Mouse (Mus musculus) kidney, embryonic 16.5 days (tissue): ENCODE data around the gene Tsku. TPM values are rescaled to one million over a fixed set of nuclear protein-coding genes. Genes with fewer than 3 reads are reported as not detected.

ENCODE experiments used
- ATAC-seq: fragments of 200-750 bp; cut with Nextera tagmentation; 2 replicates; pipeline ENCODE4 v1.8.0; 2017; ENCODE audit warnings: moderate TSS enrichment; ENCODE audit not compliant: low FRiP score, low TSS enrichment
- H3K27ac ChIP-seq: fragments of 300-500 bp; sonication (generic); 2 replicates; pipeline ENCODE4 v1.5.1; 2014; ENCODE audit warnings: low read length
- H3K27me3 ChIP-seq: fragments of 300-500 bp; sonication (generic); 2 replicates; pipeline ENCODE4 v1.6.1; 2014; ENCODE audit warnings: low read length, control low read depth, mixed read lengths; ENCODE audit not compliant: insufficient read depth
- H3K36me3 ChIP-seq: fragments of 300-500 bp; sonication (generic); 2 replicates; pipeline ENCODE4 v1.6.1; 2014; ENCODE audit warnings: low read length, control low read depth, mixed read lengths; ENCODE audit not compliant: insufficient read depth
- H3K4me1 ChIP-seq: fragments of 300-500 bp; sonication (generic); 2 replicates; pipeline ENCODE4 v1.6.1; 2014; ENCODE audit warnings: low read length, control low read depth, mixed read lengths; ENCODE audit not compliant: insufficient read depth
- H3K4me2 ChIP-seq: fragments of 300-500 bp; sonication (generic); replicated peaks from 2 replicates; pipeline ENCODE4 v1.6.1; 2014; ENCODE audit warnings: low read depth, low read length
- H3K4me3 ChIP-seq: fragments of 300-500 bp; sonication (generic); 2 replicates; pipeline ENCODE4 v1.5.1; 2014; ENCODE audit warnings: mild to moderate bottlenecking, low read length
- H3K9ac ChIP-seq: fragments of 300-500 bp; sonication (generic); replicated peaks from 2 replicates; pipeline ENCODE4 v1.6.1; 2014; ENCODE audit warnings: low read length
- H3K9me3 ChIP-seq: fragments of 300-500 bp; sonication (generic); 2 replicates; pipeline ENCODE4 v1.6.1; 2016; ENCODE audit warnings: low read length, control low read depth
- WGBS: fragments of 180-500 bp; shearing (Covaris S2); extraction: QIAGEN DNeasy Blood & Tissue Kit; methylation state at CpG from one replicate; pipeline ENCODE4 v1.1.7; 2014; 5-methylcytosine and 5-hydroxymethylcytosine counted together
- polyA plus RNA-seq: library from polyadenylated mRNA; unstranded; fragments of >200 nt; fragmentation: Nextera tagmentation; extraction: Ambion mirVana; gene quantifications from 2 replicates; pipeline ENCODE4 v1.2.1, GENCODE M21; 2015

The Tsku gene
- polyA plus RNA-seq, result 7.3 and 9.9 TPM in 2 replicates

DNA sequence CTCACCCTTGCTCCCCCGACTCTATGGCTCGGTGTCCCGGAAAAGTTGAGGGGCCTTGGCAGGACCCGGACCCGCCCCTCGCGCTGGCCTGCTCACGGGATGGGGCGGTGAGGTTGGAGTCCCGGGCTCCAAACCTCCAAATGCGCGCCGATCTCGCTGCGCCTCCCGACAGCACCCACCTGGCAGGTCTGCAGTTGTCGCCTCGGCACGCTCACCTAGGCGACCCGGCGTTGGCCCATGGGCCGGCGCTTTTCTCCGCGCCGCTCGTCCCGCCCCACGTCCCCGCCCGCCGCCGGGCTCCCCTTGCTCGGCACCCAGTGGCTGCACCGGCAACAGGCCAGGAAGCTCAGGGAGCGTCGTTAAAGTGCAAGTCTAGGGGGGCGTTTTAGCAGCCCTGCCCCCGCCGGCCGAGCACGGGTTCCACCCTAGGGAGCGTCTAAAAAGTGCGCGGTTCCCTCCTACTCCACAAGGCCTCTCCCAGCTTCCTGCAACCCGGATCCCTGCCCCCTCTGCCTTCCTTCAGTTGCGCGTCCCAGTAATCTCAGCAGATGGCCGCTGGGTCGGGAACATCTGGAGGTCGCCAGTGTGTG, at the start of gene Tsku:
Gene Tsku (minus strand): TSS at position 266 of the 590 bp plus-strand sequence.
- peak; percentile 94 for ATAC-seq
- Histone ChIP-seq H3K4me2 (peak within 1 kb of the TSS; percentile 76), H3K4me3 (peak within 1 kb of the TSS; percentile 85), H3K9ac (peak within 1 kb of the TSS; percentile 79), H3K27me3 (no peaks in the 10 kb centered on the region), H3K27ac (peak within 1 kb of the TSS; percentile 84), H3K4me1 (peaks cover 22% of the 10 kb centered on the region), H3K36me3 (no peaks in the 10 kb centered on the region), H3K9me3 (peaks cover 3% of the 10 kb centered on the region; the same call in 1 of the 2 replicates)
- WGBS, result under 1% methylated on average over 52 of the region's 52 CpGs

DNA sequence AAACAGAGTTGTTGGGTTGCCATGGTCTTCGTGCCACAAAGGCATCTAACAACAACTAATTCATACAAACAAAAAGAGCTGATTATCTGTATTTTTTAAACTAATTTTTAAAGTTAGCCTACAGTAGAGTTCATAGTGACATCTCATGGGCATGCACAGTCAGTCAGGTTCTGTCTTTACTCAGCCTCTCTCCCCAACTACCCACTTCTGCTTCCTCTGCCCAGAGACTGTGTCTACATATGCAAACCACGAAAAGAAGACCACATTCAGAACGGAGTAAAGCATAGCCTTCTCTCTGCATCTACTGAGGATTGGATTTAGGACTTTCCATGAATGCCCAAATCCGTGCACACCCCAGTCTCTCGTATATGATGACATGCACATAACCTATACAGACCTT, 46.5 kb upstream of the Tsku start:
- Histone ChIP-seq H3K4me2 (no peak overlapping the region), H3K27ac (no peak overlapping the region), H3K27me3 (no peaks in the 10 kb centered on the region), H3K4me3 (no peak overlapping the region), H3K36me3 (no peaks in the 10 kb centered on the region), H3K9ac (no peak overlapping the region), H3K4me1 (no peaks in the 10 kb centered on the region), H3K9me3 (no peaks in the 10 kb centered on the region)
- no peak for ATAC-seq
- 86% methylated on average over 5 of the region's 5 CpGs for WGBS

- Histone ChIP-seq H3K9ac (no peak overlapping the region), H3K4me3 (no peak overlapping the region), H3K27me3 (no peaks in the 10 kb centered on the region), H3K27ac (no peak overlapping the region), H3K36me3 (no peaks in the 10 kb centered on the region), H3K4me1 (no peaks in the 10 kb centered on the region), H3K9me3 (0 out of 2 replicates have a peak, but pooled peaks cover 6% of the 10 kb centered on the region), H3K4me2 (no peak overlapping the region)
- no peak for ATAC-seq
- 81% methylated on average over 4 of the region's 4 CpGs for WGBS
These were observed 42.9 kb upstream of the Tsku start for GRCm38 (mm10) chr7:98403996-98404395.

DNA sequence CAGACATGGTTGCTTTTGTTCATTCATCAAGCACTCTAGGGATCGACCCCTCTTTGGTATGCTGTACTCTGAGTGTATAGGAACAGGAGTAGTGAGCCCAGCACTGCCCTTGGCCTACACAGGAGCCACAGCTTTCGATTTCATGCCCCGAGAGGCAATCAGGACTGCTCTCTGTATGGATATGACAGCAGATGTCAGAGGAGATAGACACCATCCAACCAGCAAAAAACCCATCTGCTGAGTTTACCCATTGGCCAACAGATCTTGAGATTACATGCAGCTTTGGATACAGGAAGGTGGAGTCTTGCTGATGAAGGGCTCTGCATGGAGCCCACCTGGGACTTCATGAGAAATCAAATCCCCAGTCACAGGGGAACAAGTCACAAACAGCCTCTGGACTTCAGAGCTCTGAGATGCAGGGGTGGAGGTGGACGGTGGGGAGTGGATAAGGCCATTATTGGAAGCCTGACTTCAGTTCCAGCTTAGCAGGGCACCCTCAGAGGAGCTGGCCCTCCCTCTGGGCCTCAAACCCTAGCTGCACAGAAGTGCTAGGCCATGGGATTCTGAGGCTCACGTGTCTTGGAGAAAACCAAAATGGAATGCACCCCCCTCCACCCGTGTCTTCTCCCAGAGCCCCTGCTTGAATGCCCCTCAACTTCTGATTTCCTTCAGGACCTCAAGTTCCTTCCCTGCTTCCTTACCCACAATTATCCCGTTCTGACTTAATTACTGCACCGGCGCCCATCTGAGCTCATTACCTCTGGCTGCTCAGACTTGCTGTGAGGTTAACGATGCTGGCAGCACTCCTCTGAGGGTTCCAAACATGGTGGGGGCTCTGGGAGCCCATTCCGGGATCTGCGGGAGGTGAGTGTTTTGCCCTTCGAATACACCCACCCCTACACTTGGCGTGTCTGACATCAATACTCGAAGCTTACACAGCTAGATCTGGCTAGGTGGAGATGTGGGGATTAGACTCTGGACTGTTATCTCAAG, 41.8 kb upstream of the Tsku start:
- whole genome bisulfite sequencing, result 58% methylated on average over 15 of the region's 15 CpGs
- H3K9me3 ChIP-seq, result 0 out of 2 replicates have a peak, but pooled peaks cover 6% of the 10 kb centered on the region
- no peak overlapping the region for H3K27ac ChIP-seq
- no peak overlapping the region for H3K4me3 ChIP-seq
- no peaks in the 10 kb centered on the region for H3K27me3 ChIP-seq
- no peak overlapping the region for H3K9ac ChIP-seq
- H3K4me1 ChIP-seq, result no peaks in the 10 kb centered on the region
- H3K4me2 ChIP-seq, result no peak overlapping the region
- H3K36me3 ChIP-seq, result no peaks in the 10 kb centered on the region
- ATAC-seq, result no peak

DNA sequence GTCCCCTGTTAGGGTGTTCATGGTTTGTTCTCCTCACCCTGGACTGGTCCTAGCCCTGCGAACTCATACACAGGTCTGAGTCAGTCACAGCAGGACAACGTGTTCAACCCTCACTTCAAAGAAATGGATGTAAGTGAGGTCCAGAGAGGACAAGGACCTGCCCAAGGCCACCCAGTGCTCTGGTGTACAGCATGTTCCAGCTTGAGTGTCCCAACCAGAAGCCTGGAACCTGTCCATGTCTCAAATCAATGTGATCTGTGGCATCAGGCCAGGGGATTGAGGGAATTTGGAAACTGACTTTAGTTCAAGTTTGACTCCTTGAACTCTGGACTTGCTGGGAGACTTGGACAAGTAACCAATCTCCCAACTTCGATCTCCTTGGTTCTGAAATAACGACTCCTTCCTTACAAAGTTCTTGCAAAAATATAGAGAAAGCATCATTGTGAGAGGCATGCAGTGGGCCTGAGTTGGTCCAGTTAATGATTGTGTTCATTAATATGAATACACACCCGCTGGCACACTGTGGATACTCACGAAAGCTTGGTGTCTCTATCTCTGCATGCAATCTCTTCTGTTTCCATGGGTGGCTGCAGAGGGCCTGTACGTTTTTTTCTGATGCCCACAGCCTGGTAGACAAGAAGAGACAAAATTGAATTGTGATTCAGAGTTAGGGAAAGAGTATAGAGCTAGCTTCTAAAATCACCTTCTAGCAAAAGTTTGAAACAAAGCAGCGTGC, 31.5 kb upstream of the Tsku start:
- no peak for ATAC-seq
- Histone ChIP-seq H3K36me3 (no peaks in the 10 kb centered on the region), H3K9me3 (no peaks in the 10 kb centered on the region), H3K4me2 (no peak overlapping the region), H3K4me1 (peaks cover 6% of the 10 kb centered on the region; the same call in 1 of the 2 replicates), H3K4me3 (no peak overlapping the region), H3K27ac (no peak overlapping the region), H3K9ac (no peak overlapping the region), H3K27me3 (no peaks in the 10 kb centered on the region)
- 77% methylated on average over 8 of the region's 8 CpGs for whole genome bisulfite sequencing

DNA sequence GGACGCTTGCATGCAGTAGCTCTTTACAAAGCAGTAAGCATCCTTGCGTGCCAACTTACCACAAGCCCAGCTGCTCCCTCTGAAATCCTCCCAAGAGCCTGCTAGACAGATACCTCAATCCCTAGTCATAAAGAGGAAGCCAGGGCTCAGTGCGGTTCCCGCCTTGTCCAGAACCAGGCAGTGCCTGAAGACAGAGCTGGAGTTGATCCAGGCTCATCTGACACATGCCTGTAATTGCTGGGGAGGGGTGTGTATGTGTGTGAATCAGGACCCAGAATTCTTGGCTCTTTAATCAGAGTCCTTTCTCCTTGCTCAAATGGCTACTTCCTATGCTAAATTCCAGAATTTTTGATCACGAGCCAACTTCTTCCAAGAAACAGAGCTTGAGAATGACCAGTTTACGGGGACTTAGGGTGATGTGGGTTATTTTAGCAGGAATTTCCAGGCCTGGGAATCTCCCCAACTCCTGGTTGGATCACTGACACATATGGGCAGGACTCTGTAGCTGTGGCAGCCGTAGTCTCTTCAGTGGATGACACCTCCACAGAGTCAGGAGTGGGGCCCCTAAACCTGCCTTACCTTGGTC, 30.3 kb upstream of the Tsku start:
- no peaks in the 10 kb centered on the region for H3K27me3 ChIP-seq
- no peak for ATAC-seq
- no peak overlapping the region for H3K9ac ChIP-seq
- H3K4me1 ChIP-seq, result peaks cover 6% of the 10 kb centered on the region; the same call in 1 of the 2 replicates
- H3K9me3 ChIP-seq, result no peaks in the 10 kb centered on the region
- H3K4me2 ChIP-seq, result no peak overlapping the region
- 59% methylated on average over 7 of the region's 7 CpGs for WGBS
- H3K27ac ChIP-seq, result peak overlapping the region; percentile 35; the same call in 1 of the 2 replicates
- H3K36me3 ChIP-seq, result no peaks in the 10 kb centered on the region
- H3K4me3 ChIP-seq, result no peak overlapping the region

GRCm38 (mm10) chr7:98390486-98390885, 29.4 kb upstream of the Tsku start:
- H3K9me3 ChIP-seq, result no peaks in the 10 kb centered on the region
- WGBS, result 79% methylated on average over 2 of the region's 2 CpGs
- H3K27ac ChIP-seq, result no peak overlapping the region
- H3K4me1 ChIP-seq, result peaks cover 6% of the 10 kb centered on the region; the same call in 1 of the 2 replicates
- H3K27me3 ChIP-seq, result no peaks in the 10 kb centered on the region
- H3K36me3 ChIP-seq, result no peaks in the 10 kb centered on the region
- no peak overlapping the region for H3K4me3 ChIP-seq
- no peak for ATAC-seq
- no peak overlapping the region for H3K4me2 ChIP-seq
- H3K9ac ChIP-seq, result no peak overlapping the region

DNA sequence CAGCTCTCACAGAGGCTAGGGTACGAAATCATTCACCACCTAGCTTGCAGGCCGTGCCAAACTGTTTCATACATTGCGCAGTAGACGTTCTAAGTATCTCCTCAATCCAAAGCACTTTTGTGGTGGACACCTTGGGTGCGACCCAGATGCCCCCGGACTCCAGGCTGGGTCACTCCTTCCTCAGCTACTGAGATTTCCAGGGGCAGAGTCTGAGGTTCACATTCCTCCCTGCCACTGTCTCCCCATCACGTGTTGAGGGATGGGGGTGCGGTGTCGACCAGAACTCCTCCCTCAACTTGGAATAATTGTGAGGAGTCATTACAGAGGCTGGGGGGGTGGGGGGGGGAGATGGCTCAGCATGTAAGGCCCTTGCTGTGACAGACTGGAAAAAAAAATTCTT, 28.5 kb upstream of the Tsku start:
- no peak for ATAC-seq
- H3K4me3 ChIP-seq, result no peak overlapping the region
- H3K4me1 ChIP-seq, result peaks cover 6% of the 10 kb centered on the region; the same call in 1 of the 2 replicates
- H3K36me3 ChIP-seq, result no peaks in the 10 kb centered on the region
- no peak overlapping the region for H3K9ac ChIP-seq
- H3K9me3 ChIP-seq, result no peaks in the 10 kb centered on the region
- H3K4me2 ChIP-seq, result no peak overlapping the region
- H3K27ac ChIP-seq, result no peak overlapping the region
- H3K27me3 ChIP-seq, result no peaks in the 10 kb centered on the region
- 82% methylated on average over 9 of the region's 9 CpGs for WGBS

DNA sequence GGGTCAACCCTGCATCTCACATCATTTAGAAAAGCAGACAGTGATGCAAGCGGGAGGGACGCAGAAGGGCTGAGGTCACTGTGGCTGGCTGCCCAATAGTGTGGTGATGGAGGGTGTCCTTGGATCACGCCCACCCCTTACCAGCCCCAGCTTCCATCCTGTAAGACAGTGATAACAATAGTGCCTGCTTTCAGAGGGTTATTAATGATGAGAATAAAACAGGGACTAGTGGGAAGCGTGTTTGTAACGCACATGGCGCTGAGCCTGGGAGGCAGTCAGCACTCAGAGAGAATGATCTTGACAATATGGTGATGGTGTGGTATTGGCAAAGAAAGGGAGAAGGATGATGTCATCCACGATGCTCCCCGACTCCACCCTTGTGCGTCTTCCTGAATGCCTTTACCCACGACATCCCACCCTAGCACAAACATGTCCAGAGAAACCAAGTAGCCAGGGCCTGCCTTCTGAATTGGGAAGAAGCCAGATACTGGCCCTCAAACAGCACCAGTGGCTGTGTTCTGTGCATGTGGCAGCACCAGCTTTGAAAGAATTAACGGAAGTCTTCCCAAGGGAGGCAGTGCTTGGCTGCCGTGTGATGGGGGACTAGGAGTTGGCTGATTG, 27.9 kb upstream of the Tsku start:
- peaks cover 9% of the 10 kb centered on the region; the same call in 1 of the 2 replicates for H3K4me1 ChIP-seq
- no peaks in the 10 kb centered on the region for H3K27me3 ChIP-seq
- no peak overlapping the region for H3K9ac ChIP-seq
- H3K4me3 ChIP-seq, result no peak overlapping the region
- no peaks in the 10 kb centered on the region for H3K36me3 ChIP-seq
- H3K9me3 ChIP-seq, result no peaks in the 10 kb centered on the region
- 78% methylated on average over 12 of the region's 12 CpGs for WGBS
- H3K27ac ChIP-seq, result no peak overlapping the region
- ATAC-seq, result no peak
- no peak overlapping the region for H3K4me2 ChIP-seq
